Mouse (Mus musculus): ENCODE data around the gene Tas2r143. TPM values are rescaled to one million over a fixed set of nuclear protein-coding genes. Genes with fewer than 3 reads are reported as not detected.

Tas2r143 gene
- polyA plus RNA-seq, 1 experiment, result not detected

GRCm38 (mm10) chr6:42364066-42364465 lies 36.0 kb upstream of the Tas2r143 start:
- no peak overlapping the region for H3K4me3 ChIP-seq (replicated peaks)
- no peaks in the 10 kb centered on the region for H3K4me1 ChIP-seq (ENCODE audit: control insufficient read depth)
- no peaks in the 10 kb centered on the region for H3K9me3 ChIP-seq (ENCODE audit: control insufficient read depth, low read length)
- H3K36me3 ChIP-seq (ENCODE audit: control insufficient read depth), result peaks cover 2% of the 10 kb centered on the region; the same call in 1 of the 2 replicates
- TF ChIP-seq GATA1 (IDR thresholded peaks at IDR 0.05; ENCODE audit: low read length) (no peak), TAL1 (IDR thresholded peaks at IDR 0.05; ENCODE audit: low read length) (no peak)
- no peaks in the 10 kb centered on the region for H3K27me3 ChIP-seq (ENCODE audit: control insufficient read depth)

GRCm38 (mm10) chr6:42364607-42365006 lies 35.4 kb upstream of the Tas2r143 start:
- H3K4me3 ChIP-seq (replicated peaks), result no peak overlapping the region
- H3K27me3 ChIP-seq (ENCODE audit: control insufficient read depth), result no peaks in the 10 kb centered on the region
- no peaks in the 10 kb centered on the region for H3K4me1 ChIP-seq (ENCODE audit: control insufficient read depth)
- no peaks in the 10 kb centered on the region; the same call in 1 of the 2 replicates for H3K36me3 ChIP-seq (ENCODE audit: control insufficient read depth)
- TF ChIP-seq TAL1 (IDR thresholded peaks at IDR 0.05; ENCODE audit: low read length) (no peak), GATA1 (IDR thresholded peaks at IDR 0.05; ENCODE audit: low read length) (no peak)
- no peaks in the 10 kb centered on the region for H3K9me3 ChIP-seq (ENCODE audit: control insufficient read depth, low read length)

DNA sequence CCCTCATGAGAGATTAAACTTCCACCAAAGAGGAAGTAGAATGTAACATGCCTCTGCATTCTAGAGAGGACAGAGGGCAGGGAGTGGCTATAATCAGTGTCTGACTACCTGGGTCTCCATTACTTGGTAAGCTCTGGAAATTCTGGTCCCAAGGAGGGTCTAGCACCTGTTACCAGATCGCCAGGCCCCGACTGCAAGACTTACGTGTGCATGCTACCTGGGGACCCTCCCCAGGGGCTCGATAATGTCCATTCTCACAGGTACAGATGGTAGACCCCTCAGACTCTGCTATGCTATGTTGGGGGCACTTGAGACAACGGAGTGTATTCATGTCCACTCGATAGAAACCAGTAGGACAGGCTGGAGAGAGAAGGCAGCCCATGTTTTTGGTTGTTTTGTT lies 34.8 kb upstream of the Tas2r143 start:
- no peak for TF ChIP-seq TAL1 (IDR thresholded peaks at IDR 0.05; ENCODE audit: low read length)
- no peak for TF ChIP-seq GATA1 (IDR thresholded peaks at IDR 0.05; ENCODE audit: low read length)
- Histone ChIP-seq H3K4me3 (replicated peaks) (no peak overlapping the region), H3K4me1 (ENCODE audit: control insufficient read depth) (no peaks in the 10 kb centered on the region), H3K9me3 (ENCODE audit: control insufficient read depth, low read length) (no peaks in the 10 kb centered on the region), H3K36me3 (ENCODE audit: control insufficient read depth) (no peaks in the 10 kb centered on the region; the same call in 1 of the 2 replicates), H3K27me3 (ENCODE audit: control insufficient read depth) (no peaks in the 10 kb centered on the region)

GRCm38 (mm10) chr6:42369870-42370269 lies 30.2 kb upstream of the Tas2r143 start:
- TF ChIP-seq TAL1 (IDR thresholded peaks at IDR 0.05; ENCODE audit: low read length) (no peak), GATA1 (IDR thresholded peaks at IDR 0.05; ENCODE audit: low read length) (no peak)
- Histone ChIP-seq H3K9me3 (ENCODE audit: control insufficient read depth, low read length) (no peaks in the 10 kb centered on the region), H3K4me1 (ENCODE audit: control insufficient read depth) (peaks cover 4% of the 10 kb centered on the region), H3K36me3 (ENCODE audit: control insufficient read depth) (no peaks in the 10 kb centered on the region; the same call in 1 of the 2 replicates), H3K27me3 (ENCODE audit: control insufficient read depth) (peaks cover 11% of the 10 kb centered on the region), H3K4me3 (replicated peaks) (no peak overlapping the region)

GRCm38 (mm10) chr6:42370630-42371363 lies 29.2 kb upstream of the Tas2r143 start:
- peaks cover 4% of the 10 kb centered on the region for H3K4me1 ChIP-seq (ENCODE audit: control insufficient read depth)
- TF ChIP-seq TAL1 (IDR thresholded peaks at IDR 0.05; ENCODE audit: low read length) (no peak), GATA1 (IDR thresholded peaks at IDR 0.05; ENCODE audit: low read length) (no peak)

GRCm38 (mm10) chr6:42372001-42372400 lies 28.0 kb upstream of the Tas2r143 start:
- peak overlapping the region; percentile 28 for H3K4me3 ChIP-seq (replicated peaks)
- peaks cover 11% of the 10 kb centered on the region for H3K27me3 ChIP-seq (ENCODE audit: control insufficient read depth)
- no peaks in the 10 kb centered on the region for H3K9me3 ChIP-seq (ENCODE audit: control insufficient read depth, low read length)
- H3K36me3 ChIP-seq (ENCODE audit: control insufficient read depth), result no peaks in the 10 kb centered on the region
- H3K4me1 ChIP-seq (ENCODE audit: control insufficient read depth), result peaks cover 4% of the 10 kb centered on the region
- no peak for TF ChIP-seq GATA1 (IDR thresholded peaks at IDR 0.05; ENCODE audit: low read length)
- TF ChIP-seq TAL1 (IDR thresholded peaks at IDR 0.05; ENCODE audit: low read length), result no peak

More at GRCm38 (mm10) chr6:42370630-42371363, 29.2 kb upstream of the Tas2r143 start:
- Histone ChIP-seq H3K9me3 (ENCODE audit: control insufficient read depth, low read length) (no peaks in the 10 kb centered on the region), H3K4me3 (replicated peaks) (no peak overlapping the region), H3K36me3 (ENCODE audit: control insufficient read depth) (no peaks in the 10 kb centered on the region; the same call in 1 of the 2 replicates), H3K27me3 (ENCODE audit: control insufficient read depth) (peaks cover 11% of the 10 kb centered on the region)

DNA sequence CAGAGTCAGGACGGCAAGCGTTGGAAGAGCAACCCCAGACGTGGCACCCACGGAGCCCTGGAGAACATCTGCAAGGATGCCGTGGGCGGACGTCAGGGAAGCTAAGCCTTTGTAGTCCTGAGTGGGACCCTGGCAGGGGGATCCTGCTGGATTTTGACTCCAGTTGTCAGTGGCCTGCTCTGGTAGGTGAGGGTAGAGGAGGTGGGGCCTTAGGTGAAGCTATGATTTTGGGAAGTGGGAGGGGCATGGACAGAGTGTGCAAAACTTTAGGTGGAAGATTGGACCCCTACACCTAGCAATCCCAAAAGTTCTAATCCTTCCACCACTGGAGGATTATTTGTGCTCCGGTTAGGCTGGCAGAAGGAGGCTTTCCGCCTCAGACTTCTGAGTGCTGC lies 27.6 kb upstream of the Tas2r143 start:
- no peaks in the 10 kb centered on the region for H3K36me3 ChIP-seq (ENCODE audit: control insufficient read depth)
- peak overlapping the region; percentile 48 for H3K4me3 ChIP-seq (replicated peaks)
- H3K4me1 ChIP-seq (ENCODE audit: control insufficient read depth), result peaks cover 4% of the 10 kb centered on the region
- H3K9me3 ChIP-seq (ENCODE audit: control insufficient read depth, low read length), result no peaks in the 10 kb centered on the region
- H3K27me3 ChIP-seq (ENCODE audit: control insufficient read depth), result peaks cover 11% of the 10 kb centered on the region
- TF ChIP-seq TAL1 (IDR thresholded peaks at IDR 0.05; ENCODE audit: low read length) (no peak), GATA1 (IDR thresholded peaks at IDR 0.05; ENCODE audit: low read length) (no peak)

DNA sequence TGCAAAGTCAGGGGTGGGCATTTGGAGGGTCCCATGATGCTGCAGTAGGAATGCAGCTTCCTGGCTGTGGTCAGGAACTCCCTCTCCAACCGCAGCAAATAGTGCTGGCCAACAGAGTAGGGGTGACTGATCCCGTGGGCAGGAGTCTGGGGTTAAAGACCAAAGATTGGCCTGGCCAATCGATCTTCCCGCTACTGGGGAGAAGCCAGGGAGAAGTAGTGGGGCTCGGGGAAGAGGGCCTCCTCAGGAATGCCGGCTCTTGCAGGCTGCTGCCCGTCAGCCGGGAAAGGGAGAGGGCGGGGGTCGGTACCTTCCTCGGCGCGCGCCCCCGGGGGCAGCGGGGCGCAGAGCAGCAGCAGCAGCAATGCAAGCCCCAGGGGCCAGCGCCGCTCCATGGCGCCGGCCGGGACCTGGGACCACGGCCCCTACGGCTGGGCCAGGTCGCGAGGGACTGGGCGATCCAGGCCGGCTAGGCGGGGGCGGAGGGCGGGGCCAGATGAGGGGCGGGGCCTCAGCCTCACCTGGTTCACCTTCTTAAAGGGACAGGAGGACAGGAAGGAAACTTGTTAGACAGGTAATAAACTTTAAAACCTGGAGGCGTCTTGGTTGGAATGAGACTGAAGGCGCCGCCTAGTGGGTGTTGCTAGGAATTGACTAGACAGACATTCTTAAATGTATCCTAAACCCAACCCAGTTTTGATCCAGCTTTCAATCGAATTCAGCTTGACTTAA lies 27.1 kb upstream of the Tas2r143 start, which contains the start of gene Epha1:
TSS of gene Epha1 (minus strand) at position 453 of the 732 bp plus-strand sequence.
- no peak for TF ChIP-seq GATA1 (IDR thresholded peaks at IDR 0.05; ENCODE audit: low read length)
- no peak for TF ChIP-seq TAL1 (IDR thresholded peaks at IDR 0.05; ENCODE audit: low read length)
- peak within 1 kb of the TSS; percentile 48 for H3K4me3 ChIP-seq (replicated peaks)
- no peaks in the 10 kb centered on the region for H3K36me3 ChIP-seq (ENCODE audit: control insufficient read depth)
- peaks cover 4% of the 10 kb centered on the region for H3K4me1 ChIP-seq (ENCODE audit: control insufficient read depth)
- H3K27me3 ChIP-seq (ENCODE audit: control insufficient read depth), result peaks cover 11% of the 10 kb centered on the region
- no peaks in the 10 kb centered on the region for H3K9me3 ChIP-seq (ENCODE audit: control insufficient read depth, low read length)
